Mouse (Mus musculus) hindbrain, embryonic 15.5 days (tissue): Measurements from ENCODE around the gene Ssh2. TPM values are rescaled to one million over a fixed set of nuclear protein-coding genes. Genes with fewer than 3 reads are reported as not detected.

Source experiments
- polyA plus RNA-seq: library from polyadenylated mRNA; unstranded; fragments of >200 nt; fragmentation: Nextera tagmentation; extraction: Ambion mirVana; gene quantifications from 2 replicates; pipeline ENCODE4 v1.2.1, GENCODE M21; 2015

The Ssh2 gene
- polyA plus RNA-seq, 1 experiment from 2014 or later, result 17.3 TPM

Other genes with a start within 250 kb of the Ssh2 start
- gene Slc6a4, start 217.7 kb upstream of the Ssh2 start, polyA plus RNA-seq, result 8.5 and 9.3 TPM in 2 replicates
- gene Nsrp1, start 137.9 kb upstream of the Ssh2 start, polyA plus RNA-seq, result 53.7 and 54.3 TPM in 2 replicates
- gene Efcab5, start 27.3 kb upstream of the Ssh2 start, polyA plus RNA-seq, result 0.56 and 1.3 TPM in 2 replicates
- gene Coro6, start 246.1 kb downstream of the Ssh2 start, polyA plus RNA-seq, result 0.99 and 1.0 TPM in 2 replicates